Mouse (Mus musculus) layer of hippocampus, adult 9-10 months (tissue): ENCODE results near the gene Eef1akmt4.
"Not testable (repeated sequence)": the region's sequence is repeated elsewhere in the genome, so short reads cannot be mapped to it uniquely, and the experiment has no call there.

Experiments used
- DNase-seq: peaks from one replicate; pipeline ENCODE4 v3.0.0; 2022; ENCODE audit warnings: low spot score

Gene Eef1akmt4

DNA sequence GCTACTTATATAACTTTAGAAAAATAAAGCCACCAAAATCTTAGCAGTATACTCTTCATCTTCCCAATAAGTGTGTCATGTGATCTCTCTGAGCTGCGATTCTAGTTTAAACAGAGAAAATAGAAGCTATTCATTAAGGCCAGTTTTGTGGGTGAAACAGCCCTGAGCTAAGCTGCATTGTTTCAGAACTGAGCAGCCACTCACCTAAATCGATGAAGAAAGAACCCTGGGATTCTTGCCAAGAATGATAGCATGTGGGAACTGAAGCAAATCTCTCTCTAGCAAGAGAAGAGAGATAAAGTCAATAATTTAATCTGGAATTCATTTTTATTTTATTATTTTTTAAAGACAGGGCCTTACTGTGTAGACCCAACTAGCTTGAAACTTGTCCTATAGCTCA lies 11.8 kb downstream of the Eef1akmt4 start:
- DNase-seq: no peak

GRCm38 (mm10) chr16:20628871-20629391 lies 17.5 kb downstream of the Eef1akmt4 start:
- DNase-seq: no peak

DNA sequence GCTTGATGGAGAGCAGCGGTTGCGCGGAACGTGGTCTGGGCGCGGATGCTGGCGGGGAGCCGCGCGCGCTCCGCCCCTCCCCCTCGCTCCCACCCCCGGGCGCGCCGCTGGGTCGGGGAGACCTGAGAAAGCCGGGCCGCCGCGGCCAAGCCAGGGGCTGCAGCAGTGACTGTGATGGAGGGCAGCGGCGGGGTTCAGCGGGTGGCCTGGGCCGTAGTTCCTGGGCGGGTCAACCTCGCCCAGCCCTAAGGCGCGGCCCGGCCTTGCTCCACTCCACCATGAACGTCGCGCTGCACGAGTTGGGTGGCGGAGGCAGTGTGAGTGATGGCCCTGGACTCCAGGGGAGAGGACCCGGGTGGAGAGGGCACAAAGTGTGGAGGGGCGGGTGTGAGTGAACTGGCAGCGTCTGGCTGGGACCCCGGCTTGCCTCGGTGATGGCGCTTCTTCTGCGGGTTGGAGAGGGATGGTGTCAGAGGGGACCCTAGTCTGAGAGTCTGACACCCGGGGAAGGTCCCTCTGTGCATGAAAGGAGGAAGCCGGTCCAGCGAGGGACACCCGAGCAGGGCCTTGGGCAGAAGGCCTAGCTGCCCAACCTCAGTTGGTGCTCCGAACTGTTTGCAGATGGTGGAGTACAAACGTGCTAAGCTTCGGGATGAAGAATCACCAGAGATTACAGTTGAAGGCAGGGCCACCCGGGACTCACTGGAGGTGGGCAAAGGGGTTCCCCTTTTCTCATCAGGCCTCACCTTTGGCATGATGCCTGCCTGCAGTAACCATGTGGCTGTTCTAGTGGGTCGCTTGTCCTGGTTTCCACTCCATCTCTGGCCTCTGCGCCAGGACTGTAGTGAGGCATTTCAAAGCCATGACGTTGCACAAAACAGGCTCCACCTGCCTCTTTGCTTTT lies 18.6 kb downstream of the Eef1akmt4 start, which contains the start of gene Ece2:
Gene Ece2 (plus strand): TSS at position 98 of the 904 bp plus-strand sequence.
- no peak for DNase-seq

DNA sequence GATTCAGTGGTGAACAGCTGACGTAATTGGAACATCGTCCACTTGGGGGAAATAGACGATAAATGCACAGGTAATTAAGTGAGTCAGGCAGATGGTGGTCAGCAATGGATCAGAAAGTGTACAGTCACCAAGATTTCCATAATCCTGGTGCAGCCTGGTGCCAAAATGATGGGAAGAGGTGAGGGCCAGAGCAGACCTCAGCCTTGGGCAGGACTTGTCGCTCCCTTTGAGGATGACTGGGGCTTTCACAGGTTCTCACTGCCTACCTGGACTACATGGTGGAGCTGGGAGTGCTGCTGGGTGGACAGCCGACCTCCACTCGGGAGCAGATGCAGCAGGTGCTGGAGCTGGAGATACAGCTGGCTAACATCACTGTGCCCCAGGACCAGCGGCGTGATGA lies 26.0 kb downstream of the Eef1akmt4 start:
- DNase-seq: no peak

- no peak for DNase-seq
Measured at GRCm38 (mm10) chr16:20638367-20638766, 27.0 kb downstream of the Eef1akmt4 start.

- peak; percentile 47 for DNase-seq
Measured at GRCm38 (mm10) chr16:20642161-20642560, 30.8 kb downstream of the Eef1akmt4 start.

- DNase-seq: no peak
Measured at GRCm38 (mm10) chr16:20643911-20644310, 32.5 kb downstream of the Eef1akmt4 start.

- DNase-seq: peak; percentile 84
Measured at GRCm38 (mm10) chr16:20651076-20651946, 39.9 kb downstream of the Eef1akmt4 start, which contains the start of gene Psmd2. Gene Psmd2, plus strand, starts transcription at chr16:20651652.

DNA sequence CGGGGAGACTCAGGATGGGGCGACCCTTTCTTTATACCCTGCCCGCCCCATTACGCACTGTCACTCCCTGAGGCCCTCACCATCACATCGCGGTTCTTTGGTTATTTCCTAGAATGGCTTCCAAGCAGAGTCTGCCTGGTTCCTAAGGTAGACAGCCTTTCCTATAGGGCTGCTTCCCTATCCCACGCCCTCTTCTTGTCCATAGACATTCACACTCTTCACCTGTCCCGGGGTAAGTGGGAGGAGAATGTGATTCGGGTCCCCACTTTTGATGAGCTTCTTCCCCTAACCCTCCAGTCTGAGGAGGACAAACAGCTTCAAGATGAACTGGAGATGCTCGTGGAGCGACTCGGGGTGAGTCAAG lies 40.5 kb downstream of the Eef1akmt4 start:
- no peak for DNase-seq

DNA sequence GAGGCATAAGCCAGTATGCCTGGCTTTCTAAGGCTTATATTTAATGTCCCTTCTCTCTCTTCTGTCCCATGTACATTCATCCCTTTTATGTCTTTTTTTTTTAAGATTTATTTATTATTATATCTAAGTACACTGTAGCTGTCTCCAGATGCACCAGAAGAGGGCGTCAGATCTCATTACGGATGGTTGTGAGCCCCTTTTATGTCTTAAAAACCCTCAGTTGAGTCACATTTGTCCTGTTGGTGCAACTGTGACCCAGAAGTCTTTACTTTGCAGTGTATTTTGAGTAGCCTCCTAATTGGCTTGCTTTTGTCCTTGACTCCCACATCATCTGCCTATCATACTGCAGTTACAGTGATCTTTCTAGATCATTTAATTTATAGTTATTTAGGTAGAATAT lies 41.9 kb downstream of the Eef1akmt4 start:
- no peak for DNase-seq

GRCm38 (mm10) chr16:20657661-20658060 lies 46.3 kb downstream of the Eef1akmt4 start:
- DNase-seq: no peak

GRCm38 (mm10) chr16:20668013-20668412 lies 56.6 kb downstream of the Eef1akmt4 start, which contains the start of gene Eif4g1:
Gene Eif4g1, plus strand, starts transcription at chr16:20668313.
- not testable (repeated sequence) for DNase-seq
